Mouse (Mus musculus) embryo, embryonic 10.5 days (tissue): Measurements from ENCODE around the gene Zfp174.

ENCODE experiments used
- DNase-seq: peaks from one replicate; pipeline ENCODE4 v3.0.0-alpha.2; 2015; ENCODE audit warnings: low spot score

Gene Zfp174

DNA sequence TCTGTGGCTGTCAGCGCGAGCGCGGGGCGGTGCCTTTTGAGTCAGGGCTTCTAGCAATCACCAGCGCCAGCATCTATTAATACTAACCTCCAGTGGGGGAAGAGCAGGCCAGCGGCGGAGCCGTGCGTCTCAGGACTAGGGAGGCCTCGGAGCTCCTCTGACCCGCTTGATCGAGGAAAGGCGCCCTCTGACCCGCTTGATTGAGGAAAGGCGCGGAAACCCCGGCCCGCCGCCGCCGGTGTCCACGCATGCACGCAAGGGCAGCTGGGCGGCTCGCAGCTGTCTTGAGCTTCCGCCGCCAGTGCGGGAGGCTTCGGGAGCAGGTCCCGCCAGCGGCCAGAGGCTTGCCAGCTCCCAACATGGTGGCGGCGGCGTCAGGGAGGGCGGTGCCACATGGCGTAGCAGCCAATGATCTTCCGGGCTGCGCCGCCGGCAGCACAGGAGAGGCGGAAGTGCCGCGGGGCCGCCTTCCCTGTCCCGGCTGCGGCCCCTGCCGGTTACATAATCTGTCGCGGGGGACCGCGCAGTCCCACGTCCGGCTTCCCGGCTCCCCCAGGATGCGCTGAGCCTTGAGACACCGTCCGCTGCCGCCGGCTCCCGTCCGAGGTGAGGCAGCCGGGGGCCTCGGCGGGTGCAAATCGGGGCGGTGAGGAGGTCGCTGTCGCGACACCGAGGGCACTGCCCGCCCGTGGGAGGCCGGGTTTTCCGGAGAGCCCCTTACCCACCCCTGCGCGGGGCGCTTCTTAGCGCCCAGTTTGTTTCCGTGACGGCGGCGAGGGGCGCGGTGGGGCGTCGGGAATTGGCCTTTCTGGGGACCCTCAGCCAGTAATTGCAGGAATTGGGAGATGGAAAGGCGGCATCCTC is 37.4 kb downstream of the Zfp174 start, which contains the start of the genes Zfp597 and Gm20695:
Zfp597 (minus strand) TSS at position 361 of the 864 bp plus-strand sequence.
Gm20695 (plus strand) TSS at position 448 of the 864 bp plus-strand sequence.
- peak; percentile 96 for DNase-seq

DNA sequence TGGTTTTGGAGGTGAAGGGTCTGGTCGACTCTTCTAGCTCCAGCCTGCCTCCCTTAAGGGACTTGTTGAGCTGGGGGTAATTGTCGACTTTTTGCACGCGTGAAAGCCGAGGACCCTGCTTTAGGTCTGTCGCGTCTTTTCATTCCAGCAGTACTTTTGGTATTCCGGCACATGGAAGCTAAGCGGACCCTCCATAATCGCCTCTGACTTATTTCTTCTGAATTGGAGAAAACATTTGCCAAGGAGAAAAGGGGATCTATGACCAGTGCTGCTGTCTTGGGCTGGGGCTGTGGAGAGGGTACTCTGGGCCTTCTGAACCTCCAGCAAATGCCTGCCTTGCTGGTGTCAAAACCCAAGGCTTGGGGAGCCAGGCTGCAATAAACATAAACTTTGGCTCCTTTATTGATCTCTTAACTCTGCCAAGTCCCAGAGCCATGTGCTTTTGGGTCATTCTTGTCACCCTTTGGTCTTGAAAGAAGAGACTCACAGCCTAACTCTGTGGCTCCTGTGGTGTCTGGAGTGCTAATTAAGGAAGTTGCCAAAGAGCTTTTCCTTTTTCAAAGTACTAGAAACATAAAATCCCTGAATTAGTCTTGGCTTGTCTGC is 38.1 kb downstream of the Zfp174 start:
- DNase-seq = peak; percentile 5

DNA sequence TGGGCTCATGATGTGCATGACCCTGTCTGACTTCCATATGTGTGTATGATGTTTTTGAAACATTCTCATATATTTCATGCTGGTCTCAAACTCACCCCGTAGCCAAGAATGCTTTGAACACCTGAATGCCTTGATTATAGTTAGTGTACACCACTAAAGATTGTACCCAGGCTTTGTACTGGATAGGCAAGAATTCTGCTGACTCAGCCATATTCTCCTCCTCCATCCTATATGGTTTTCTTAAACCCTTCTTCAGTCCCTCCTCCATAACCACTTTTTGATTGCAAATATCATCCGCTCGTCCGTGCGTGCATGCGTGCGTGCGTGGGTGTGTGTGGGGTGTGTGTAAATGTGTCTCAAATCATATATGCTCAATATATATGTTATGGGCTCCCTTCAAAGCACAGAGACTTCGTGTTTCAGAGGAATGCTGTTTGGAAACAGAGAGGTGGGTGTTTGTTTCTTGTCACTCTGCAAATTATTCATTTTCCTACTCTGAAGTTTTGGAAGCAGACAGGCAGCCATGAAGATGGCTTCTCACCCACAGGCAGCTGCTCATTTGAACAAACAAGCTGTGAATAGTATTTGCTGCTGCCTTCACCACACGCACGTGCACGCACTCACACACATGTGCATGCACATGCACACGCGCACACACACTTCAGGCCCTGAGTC is 44.7 kb downstream of the Zfp174 start:
- DNase-seq = no peak

DNA sequence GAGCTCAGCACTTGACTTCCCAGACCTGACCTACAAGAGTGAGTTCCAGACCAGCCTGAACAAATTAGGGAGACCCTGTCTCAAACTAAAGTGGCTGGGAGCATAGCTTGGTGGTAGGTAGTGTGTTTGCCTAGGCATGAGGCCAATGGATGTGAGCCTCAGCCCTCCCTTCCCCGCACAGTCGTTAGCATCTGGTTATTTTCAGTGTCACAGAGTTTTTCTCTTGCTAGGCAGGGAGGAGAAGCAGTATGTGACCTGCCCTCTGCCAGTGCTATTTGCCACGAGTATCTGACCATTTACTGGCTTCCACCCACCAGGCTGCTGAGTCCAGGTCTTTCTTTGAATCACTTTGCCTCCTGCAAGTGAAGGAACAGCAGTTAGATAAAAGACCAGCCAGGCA is 46.7 kb downstream of the Zfp174 start:
- no peak for DNase-seq

DNA sequence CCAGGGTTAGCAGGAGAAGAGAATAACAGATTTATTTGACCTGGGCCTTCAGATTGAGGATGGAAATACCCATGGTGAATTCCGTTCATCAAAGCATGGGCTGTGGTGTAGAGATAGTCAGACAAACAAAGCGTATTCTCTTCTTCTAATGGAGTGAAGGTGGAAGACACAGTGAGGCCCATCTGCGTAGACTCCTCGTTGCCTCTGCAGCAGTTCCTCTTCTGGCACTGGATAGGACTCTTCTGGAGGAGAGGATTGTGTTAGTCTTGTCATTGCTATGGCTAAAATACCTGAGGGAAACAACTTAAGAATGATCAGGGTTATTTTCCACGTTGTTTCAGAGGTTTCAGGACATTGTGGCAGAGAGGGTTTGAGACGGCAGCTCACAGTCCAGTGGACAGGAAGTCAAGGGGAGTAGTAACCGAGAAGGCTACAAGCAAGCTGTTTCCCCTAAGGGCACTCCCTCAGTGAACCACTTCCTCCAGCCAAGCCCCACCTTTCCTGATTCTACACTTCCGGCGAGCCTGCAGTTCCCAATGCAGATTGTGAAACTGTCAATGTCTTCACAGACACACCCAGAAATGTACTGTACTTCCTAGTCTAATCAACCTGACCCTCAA is 48.2 kb downstream of the Zfp174 start:
- no peak for DNase-seq

DNA sequence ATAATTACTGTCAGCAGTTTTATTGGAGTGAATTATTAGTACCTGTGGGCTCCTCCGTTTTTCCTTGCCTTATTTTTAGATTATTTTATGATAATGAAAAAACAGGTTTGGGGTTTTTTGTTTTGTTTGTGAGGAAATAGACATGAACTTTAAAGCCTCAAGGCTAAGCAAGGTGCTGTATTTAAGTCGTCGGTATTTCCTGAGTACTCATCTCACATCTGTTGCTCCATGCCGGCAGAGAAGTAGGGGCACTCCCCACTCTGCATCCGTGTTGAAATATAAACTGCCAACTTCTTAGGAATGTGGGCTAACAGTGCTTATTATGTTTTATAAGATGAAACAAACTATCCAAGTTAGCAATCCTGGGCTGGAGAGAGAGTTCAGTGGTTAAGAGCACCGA is 49.0 kb downstream of the Zfp174 start:
- no peak for DNase-seq

DNA sequence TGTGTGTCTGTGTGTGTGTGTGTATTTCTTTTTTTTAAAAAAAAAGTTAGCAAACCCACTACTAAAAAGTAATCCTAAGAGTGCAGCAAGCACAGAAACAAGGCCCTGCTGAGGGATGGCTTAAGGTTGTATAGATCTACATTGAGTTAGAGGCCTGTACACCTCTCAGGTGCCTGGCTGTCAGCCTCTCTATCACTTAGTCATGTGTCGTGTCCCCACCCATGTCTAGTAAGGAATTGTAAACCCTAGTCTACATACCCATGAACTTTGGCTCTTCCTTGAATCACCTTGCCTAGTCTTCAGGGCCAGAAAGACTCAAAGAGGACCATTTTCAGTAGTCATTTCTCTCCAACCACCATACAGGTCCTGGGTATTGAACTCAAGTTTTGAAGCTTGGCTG is 49.5 kb downstream of the Zfp174 start:
- DNase-seq = no peak

DNA sequence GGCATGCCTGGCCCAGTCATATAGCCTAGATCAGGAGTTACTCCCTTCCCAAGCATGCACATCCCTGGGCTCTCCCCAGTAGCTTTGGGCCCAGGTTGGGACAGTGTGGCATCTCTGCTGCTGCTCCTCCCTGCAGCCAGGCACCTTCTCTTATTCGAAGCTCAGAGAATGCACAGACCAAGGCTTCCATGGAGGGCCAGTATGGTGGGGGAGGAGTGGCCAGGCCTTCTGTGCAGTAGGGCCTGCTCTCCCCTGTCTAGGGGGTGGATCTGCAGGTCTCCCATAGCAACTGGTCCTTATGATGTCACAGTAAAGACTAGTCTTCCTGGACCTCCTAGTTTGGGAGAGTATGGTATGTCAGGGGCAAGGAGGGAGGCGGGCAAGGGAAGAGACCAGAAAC is 60.4 kb downstream of the Zfp174 start:
- no peak for DNase-seq
